Mouse (Mus musculus) left cerebral cortex, adult 9 months (tissue): ENCODE data around the gene Kdelr2.

Source experiments
- DNase-seq, 2 experiments: peaks; one replicate each; pipeline ENCODE4 v3.0.0; 2022; ENCODE audit warnings: low spot score in 2 of 2

Gene Kdelr2

DNA sequence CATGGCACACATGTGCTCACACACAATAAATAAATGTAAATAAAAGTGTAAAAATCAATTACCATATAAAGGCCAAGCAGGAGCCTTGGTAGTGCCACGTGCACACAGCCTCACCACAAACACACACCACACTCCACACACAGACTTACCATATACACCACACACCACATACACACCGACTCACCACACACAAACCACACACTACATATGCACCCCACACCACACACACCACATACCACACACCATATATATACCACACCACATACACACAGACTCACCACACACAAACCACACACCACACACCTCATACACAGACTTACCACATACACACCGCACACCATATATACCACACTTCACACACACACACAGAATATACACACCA, 67.5 kb downstream of the Kdelr2 start:
- no peak for DNase-seq
